Mouse (Mus musculus): Measurements from ENCODE around the gene Fam50a. TPM values are rescaled to one million over a fixed set of nuclear protein-coding genes. Genes with fewer than 3 reads are reported as not detected.
A peak's percentile ranks its signal among the peaks of the same experiment; 100 is the strongest.

Fam50a gene
- total and polyA plus RNA-seq, 2 experiments from 2014 or later = 6.4 to 57.0 TPM

DNA sequence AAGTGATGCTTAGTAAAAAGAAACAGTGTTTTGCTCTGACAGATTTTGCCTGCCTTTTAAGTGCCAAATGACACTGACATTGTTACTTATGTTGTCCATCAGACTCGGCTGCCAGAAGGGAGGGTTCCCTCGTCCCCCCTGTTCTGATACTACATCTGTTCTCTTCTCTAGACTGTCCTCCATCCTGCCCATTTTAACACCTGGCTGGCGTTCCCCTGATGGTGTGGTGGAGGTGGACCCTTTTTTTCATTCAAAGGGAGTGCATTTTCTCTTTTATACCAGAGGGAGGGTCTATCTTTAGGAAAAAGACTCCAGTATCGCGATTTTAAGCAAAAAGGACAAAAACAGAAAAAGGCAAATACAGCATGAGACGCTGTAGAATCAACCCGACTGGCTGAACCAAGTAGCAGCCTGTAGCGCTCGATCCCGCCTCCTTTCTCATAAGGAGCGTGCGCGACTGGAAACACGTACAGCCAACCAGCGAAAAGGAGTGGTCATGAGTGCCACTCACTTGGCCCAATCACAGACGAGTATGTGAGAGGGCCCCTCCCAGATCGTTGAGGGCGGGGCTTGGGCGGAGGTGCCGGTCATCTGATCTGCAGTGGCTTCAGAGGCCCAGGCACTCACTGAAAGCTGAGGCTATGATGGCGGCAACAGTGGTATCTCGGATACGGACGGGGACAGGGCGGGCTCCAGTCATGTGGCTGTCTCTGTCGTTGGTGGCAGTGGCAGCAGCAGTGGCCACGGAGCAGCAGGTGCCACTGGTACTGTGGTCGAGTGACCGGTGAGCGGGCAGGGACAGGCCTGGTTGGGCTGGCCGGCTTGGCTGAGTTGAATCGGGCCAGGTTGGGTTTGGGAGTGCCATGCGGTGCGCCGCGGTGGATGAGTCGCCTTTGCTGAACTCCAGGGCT is 16.0 kb upstream of the Fam50a start, which contains the start of gene Atp6ap1:
TSS of gene Atp6ap1 (plus strand) at position 560 of the 911 bp plus-strand sequence.
- H3K27ac ChIP-seq = peak within 1 kb of the TSS; percentile 81
- DNase-seq (ENCODE audit: low spot score) (peak; percentile 96), ATAC-seq (peak; percentile 99)
- H3K4me2 ChIP-seq (ENCODE audit: low read depth, low read length) = peak within 1 kb of the TSS; percentile 66
- peak within 1 kb of the TSS; percentile 74 for H3K9ac ChIP-seq (replicated peaks; ENCODE audit: low read length)
- no peak for TF ChIP-seq CTCF (IDR thresholded peaks at IDR 0.05; ENCODE audit: low read depth)
- H3K9me3 ChIP-seq (ENCODE audit: low read length) = no peaks in the 10 kb centered on the region
- peak within 1 kb of the TSS; percentile 62 for H3K4me3 ChIP-seq (ENCODE audit: low read length)
- no peaks in the 10 kb centered on the region for H3K27me3 ChIP-seq (ENCODE audit: insufficient read depth, low read length)
- 0 out of 2 replicates have a peak, but pooled peaks cover 10% of the 10 kb centered on the region for H3K36me3 ChIP-seq (ENCODE audit: insufficient read depth, low read length)
- WGBS = 26% methylated on average over 37 of the region's 37 CpGs
- no peaks in the 10 kb centered on the region for H3K4me1 ChIP-seq (ENCODE audit: insufficient read depth, low read length)

DNA sequence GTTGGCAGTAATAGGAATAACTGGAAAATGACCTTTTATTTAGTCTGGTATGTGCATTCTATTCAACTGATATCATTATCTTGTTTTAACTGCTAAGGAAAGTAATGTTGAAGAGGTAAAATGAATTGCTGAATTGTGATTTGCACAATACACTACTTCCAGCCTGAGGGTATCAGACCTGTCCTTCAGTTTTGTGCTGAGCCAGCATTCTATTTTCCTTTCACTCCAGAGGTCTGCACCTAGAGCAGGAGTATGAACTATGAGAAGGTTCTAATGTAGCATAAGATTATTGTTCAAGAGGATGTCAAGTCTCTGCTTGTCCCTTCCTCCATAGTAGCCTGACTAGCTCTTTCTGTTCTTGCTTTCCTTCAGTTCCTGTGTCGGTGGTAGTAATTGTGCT is 14.5 kb upstream of the Fam50a start:
- 75% methylated on average over 1 of the region's 1 CpGs for WGBS
- H3K4me3 ChIP-seq (ENCODE audit: low read length) = no peak overlapping the region
- H3K27ac ChIP-seq = no peak overlapping the region
- H3K9me3 ChIP-seq (ENCODE audit: low read length) = no peaks in the 10 kb centered on the region
- H3K4me2 ChIP-seq (ENCODE audit: low read depth, low read length) = no peak overlapping the region
- H3K4me1 ChIP-seq (ENCODE audit: insufficient read depth, low read length) = no peaks in the 10 kb centered on the region
- DNase-seq (ENCODE audit: low spot score) (no peak), ATAC-seq (no peak)
- no peak for TF ChIP-seq CTCF (IDR thresholded peaks at IDR 0.05; ENCODE audit: low read depth)
- no peaks in the 10 kb centered on the region for H3K27me3 ChIP-seq (ENCODE audit: insufficient read depth, low read length)
- no peak overlapping the region for H3K9ac ChIP-seq (replicated peaks; ENCODE audit: low read length)
- H3K36me3 ChIP-seq (ENCODE audit: insufficient read depth, low read length) = 0 out of 2 replicates have a peak, but pooled peaks cover 10% of the 10 kb centered on the region

DNA sequence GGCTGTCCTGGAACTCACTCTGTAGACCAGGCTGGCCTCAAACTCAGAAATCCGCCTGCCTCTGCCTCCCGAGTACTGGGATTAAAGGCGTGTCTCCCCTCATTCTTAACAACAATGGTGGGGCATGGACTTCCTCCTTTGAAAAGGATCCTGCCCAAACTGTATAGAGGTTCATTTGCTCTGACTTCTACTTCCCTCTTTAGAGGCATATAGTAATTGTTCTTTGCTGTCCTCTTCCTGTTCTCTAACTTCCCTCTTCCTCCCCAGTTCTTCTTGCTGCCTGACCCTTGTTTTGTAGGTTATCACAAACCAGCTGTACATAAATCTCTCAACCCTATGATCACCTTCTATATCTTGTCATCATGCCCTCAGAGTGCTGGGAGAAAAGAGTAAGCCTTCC is 13.1 kb upstream of the Fam50a start:
- WGBS = 77% methylated on average over 3 of the region's 3 CpGs
- H3K27ac ChIP-seq = no peak overlapping the region
- no peaks in the 10 kb centered on the region for H3K4me1 ChIP-seq (ENCODE audit: insufficient read depth, low read length)
- DNase-seq (ENCODE audit: low spot score) (no peak), ATAC-seq (no peak)
- H3K27me3 ChIP-seq (ENCODE audit: insufficient read depth, low read length) = no peaks in the 10 kb centered on the region
- 0 out of 2 replicates have a peak, but pooled peaks cover 10% of the 10 kb centered on the region for H3K36me3 ChIP-seq (ENCODE audit: insufficient read depth, low read length)
- H3K9me3 ChIP-seq (ENCODE audit: low read length) = no peaks in the 10 kb centered on the region
- no peak overlapping the region for H3K4me3 ChIP-seq (ENCODE audit: low read length)
- TF ChIP-seq CTCF (IDR thresholded peaks at IDR 0.05; ENCODE audit: low read depth) = no peak
- no peak overlapping the region for H3K9ac ChIP-seq (replicated peaks; ENCODE audit: low read length)
- no peak overlapping the region for H3K4me2 ChIP-seq (ENCODE audit: low read depth, low read length)

DNA sequence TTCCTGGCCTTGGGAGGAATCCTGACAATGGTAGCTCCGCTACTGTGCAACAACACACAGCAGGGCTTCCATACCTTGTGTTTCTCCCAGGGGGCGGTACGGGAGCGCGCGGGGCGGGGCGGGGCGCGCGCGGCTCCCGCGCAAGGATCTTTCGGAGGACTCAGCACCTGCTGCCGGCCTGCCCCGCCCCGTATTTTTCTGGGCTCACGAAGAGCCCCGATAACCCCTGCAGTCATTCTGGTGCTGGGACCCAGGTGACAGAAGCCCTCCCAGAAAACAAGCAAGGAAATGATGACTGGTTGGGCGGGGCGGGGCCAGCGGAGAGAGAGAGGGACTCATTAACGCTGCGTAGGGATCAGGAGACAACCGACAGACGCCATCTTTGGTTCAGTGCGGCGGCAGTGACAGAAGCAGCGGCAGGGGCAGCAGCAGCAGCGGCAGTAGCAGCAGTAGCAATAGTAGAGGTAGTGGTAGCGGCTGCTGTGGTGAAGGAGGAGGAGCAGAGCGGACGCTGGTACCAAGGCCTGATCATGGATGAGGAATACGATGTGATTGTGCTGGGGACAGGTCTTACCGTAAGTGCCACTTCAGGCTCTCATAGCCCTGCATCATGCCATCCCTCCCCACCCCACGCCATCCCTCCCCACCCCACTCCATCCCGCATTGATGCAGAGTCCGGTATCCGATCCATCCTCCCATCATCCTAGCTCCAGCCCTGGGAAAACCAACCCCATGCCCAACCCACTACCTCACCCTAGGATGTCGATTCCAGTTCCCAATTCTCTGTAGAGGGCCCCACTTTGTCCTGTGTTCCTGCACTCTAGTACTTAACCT is 7.7 kb upstream of the Fam50a start, which contains the start of gene Gdi1:
TSS of gene Gdi1 (plus strand) at position 132 of the 834 bp plus-strand sequence.
- TF ChIP-seq CTCF (IDR thresholded peaks at IDR 0.05; ENCODE audit: low read depth) = no peak
- H3K27ac ChIP-seq = peak within 1 kb of the TSS; percentile 92
- no peaks in the 10 kb centered on the region for H3K9me3 ChIP-seq (ENCODE audit: low read length)
- peak within 1 kb of the TSS; percentile 65 for H3K4me2 ChIP-seq (ENCODE audit: low read depth, low read length)
- ATAC-seq (peak; percentile 86), DNase-seq (ENCODE audit: low spot score) (peak; percentile 87)
- WGBS = 16% methylated on average over 40 of the region's 41 CpGs
- H3K4me1 ChIP-seq (ENCODE audit: insufficient read depth, low read length) = no peaks in the 10 kb centered on the region
- peaks cover 12% of the 10 kb centered on the region; the same call in 1 of the 2 replicates for H3K36me3 ChIP-seq (ENCODE audit: insufficient read depth, low read length)
- no peaks in the 10 kb centered on the region for H3K27me3 ChIP-seq (ENCODE audit: insufficient read depth, low read length)
- H3K9ac ChIP-seq (replicated peaks; ENCODE audit: low read length) = peak within 1 kb of the TSS; percentile 65
- peak within 1 kb of the TSS; percentile 54 for H3K4me3 ChIP-seq (ENCODE audit: low read length)

DNA sequence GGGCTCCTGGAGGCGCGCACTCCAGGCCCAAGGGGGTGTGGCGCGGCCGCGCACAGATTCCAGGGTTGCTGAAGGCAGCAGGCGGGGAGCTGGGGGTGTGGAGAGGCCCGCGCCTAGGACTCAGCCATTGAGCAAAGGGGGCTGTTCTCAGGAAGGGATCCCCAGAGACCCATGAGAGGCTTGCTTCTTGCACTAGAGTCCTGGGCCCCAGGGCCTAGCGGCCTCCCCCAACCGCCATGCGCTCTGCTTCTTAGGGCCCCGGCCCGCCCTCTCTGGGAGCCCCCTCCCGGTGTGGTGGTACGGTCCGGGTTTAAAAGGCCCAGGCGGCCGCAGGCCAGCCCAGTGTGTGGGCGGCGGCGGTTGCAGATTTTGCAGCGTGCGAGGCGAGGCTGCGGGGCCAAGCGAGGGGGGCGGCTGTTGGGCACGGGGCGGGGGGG is 15.9 kb downstream of the Fam50a start, which contains the start of gene Plxna3:
TSS of gene Plxna3 (plus strand) at position 342 of the 437 bp plus-strand sequence.
- Histone ChIP-seq H3K9me3 (ENCODE audit: low read length) (no peaks in the 10 kb centered on the region), H3K36me3 (ENCODE audit: insufficient read depth, low read length) (no peaks in the 10 kb centered on the region), H3K4me1 (ENCODE audit: insufficient read depth, low read length) (peaks cover 10% of the 10 kb centered on the region; the same call in 1 of the 2 replicates), H3K4me2 (ENCODE audit: low read depth, low read length) (peak within 1 kb of the TSS; percentile 64), H3K4me3 (ENCODE audit: low read length) (peak within 1 kb of the TSS; percentile 43), H3K27me3 (ENCODE audit: insufficient read depth, low read length) (no peaks in the 10 kb centered on the region), H3K27ac (peak within 1 kb of the TSS; percentile 86), H3K9ac (replicated peaks; ENCODE audit: low read length) (peak within 1 kb of the TSS; percentile 51)
- WGBS = 35% methylated on average over 29 of the region's 30 CpGs
- ATAC-seq = peak; percentile 94
- TF ChIP-seq CTCF (IDR thresholded peaks at IDR 0.05; ENCODE audit: low read depth) = no peak
- DNase-seq (ENCODE audit: low spot score) = peak; percentile 76

DNA sequence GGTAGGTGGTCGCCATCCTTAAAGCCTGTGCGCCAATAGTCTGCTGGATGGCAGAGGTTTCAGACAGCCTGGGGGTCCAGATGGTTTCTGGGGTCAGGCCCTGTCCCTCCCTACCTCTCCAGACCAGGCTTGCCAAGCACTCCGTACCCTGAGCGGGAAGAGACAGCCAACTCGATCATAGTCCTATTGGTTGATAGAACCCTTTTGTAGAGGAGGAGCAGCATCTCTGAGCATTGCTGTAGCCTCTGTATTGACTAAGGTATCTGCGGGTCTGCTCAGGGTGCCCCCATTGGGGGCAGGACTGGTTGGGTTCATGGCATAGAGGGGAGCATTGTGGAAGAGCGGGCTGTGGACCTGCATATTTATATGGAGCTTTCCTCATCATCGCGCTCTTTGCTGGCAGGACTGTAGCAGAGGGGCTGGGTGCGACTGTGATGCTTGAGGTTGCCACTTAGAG is 16.4 kb downstream of the Fam50a start:
- peak overlapping the region; percentile 51 for H3K9ac ChIP-seq (replicated peaks; ENCODE audit: low read length)
- 33% methylated on average over 10 of the region's 10 CpGs for WGBS
- peak overlapping the region; percentile 86 for H3K27ac ChIP-seq
- TF ChIP-seq CTCF (IDR thresholded peaks at IDR 0.05; ENCODE audit: low read depth) = no peak
- H3K9me3 ChIP-seq (ENCODE audit: low read length) = no peaks in the 10 kb centered on the region
- H3K27me3 ChIP-seq (ENCODE audit: insufficient read depth, low read length) = no peaks in the 10 kb centered on the region
- peak overlapping the region; percentile 64 for H3K4me2 ChIP-seq (ENCODE audit: low read depth, low read length)
- peaks cover 10% of the 10 kb centered on the region; the same call in 1 of the 2 replicates for H3K4me1 ChIP-seq (ENCODE audit: insufficient read depth, low read length)
- DNase-seq (ENCODE audit: low spot score) (peak; percentile 13), ATAC-seq (peak; percentile 75; the same call in 1 of the 2 replicates)
- H3K4me3 ChIP-seq (ENCODE audit: low read length) = peak overlapping the region; percentile 43
- H3K36me3 ChIP-seq (ENCODE audit: insufficient read depth, low read length) = no peaks in the 10 kb centered on the region

Measured in hindbrain, postnatal 0 days (tissue).